Mouse (Mus musculus) forebrain, embryonic 14.5 days (tissue): Measurements from ENCODE around the gene Wwp2. TPM values are rescaled to one million over a fixed set of nuclear protein-coding genes. Genes with fewer than 3 reads are reported as not detected.
"Not testable (repeated sequence)": the region's sequence is repeated elsewhere in the genome, so short reads cannot be mapped to it uniquely, and the experiment has no call there.

Source experiments
- ATAC-seq: fragments of 200-750 bp; cut with Nextera tagmentation; 2 replicates; pipeline ENCODE4 v1.8.0; 2017; ENCODE audit warnings: mild to moderate bottlenecking, moderate library complexity
- DNase-seq: peaks from one replicate; pipeline ENCODE4 v3.0.0-alpha.2; 2015; ENCODE audit warnings: low spot score
- H3K27ac ChIP-seq: fragments of 300-500 bp; sonication (generic); 2 replicates; pipeline ENCODE4 v1.5.1; 2014; ENCODE audit warnings: low read depth, mild to moderate bottlenecking, control low read depth, low read length, moderate library complexity
- H3K27me3 ChIP-seq: fragments of 300-500 bp; sonication (generic); replicated peaks from 2 replicates; pipeline ENCODE4 v1.6.1; 2014; ENCODE audit warnings: low read length, control low read depth, mixed read lengths; ENCODE audit not compliant: control insufficient read depth, insufficient read depth
- H3K36me3 ChIP-seq: fragments of 300-500 bp; sonication (generic); 2 replicates; pipeline ENCODE4 v1.6.1; 2014; ENCODE audit warnings: low read length, control low read depth; ENCODE audit not compliant: control insufficient read depth, insufficient read depth
- H3K4me1 ChIP-seq: fragments of 300-500 bp; sonication (generic); 2 replicates; pipeline ENCODE4 v1.6.1; 2014; ENCODE audit warnings: antibody characterized with exemption, low read length, control low read depth; ENCODE audit not compliant: control insufficient read depth, insufficient read depth
- H3K4me2 ChIP-seq: fragments of 300-500 bp; sonication (generic); 2 replicates; pipeline ENCODE4 v1.6.1; 2014; ENCODE audit warnings: mild to moderate bottlenecking, control low read depth, low read length
- H3K4me3 ChIP-seq: fragments of 300-500 bp; sonication (generic); 2 replicates; pipeline ENCODE4 v1.5.1; 2014; ENCODE audit warnings: low read depth, low read length, control low read depth
- H3K9ac ChIP-seq: fragments of 300-500 bp; sonication (generic); 2 replicates; pipeline ENCODE4 v1.6.1; 2014; ENCODE audit warnings: mild to moderate bottlenecking, low read length, control low read depth, moderate library complexity
- H3K9me3 ChIP-seq: fragments of 300-500 bp; sonication (generic); replicated peaks from 2 replicates; pipeline ENCODE4 v1.6.1; 2016; ENCODE audit warnings: low read length, control low read depth, mixed read lengths; ENCODE audit not compliant: control insufficient read depth
- WGBS: fragments of 180-500 bp; shearing (Covaris S2); extraction: QIAGEN DNeasy Blood & Tissue Kit; methylation state at CpG from one replicate; pipeline ENCODE4 v1.1.7; 2014; 5-methylcytosine and 5-hydroxymethylcytosine counted together
- polyA plus RNA-seq: library from polyadenylated mRNA; unstranded; fragments of >200 nt; fragmentation: Nextera tagmentation; extraction: Ambion mirVana; gene quantifications from 2 replicates; pipeline ENCODE4 v1.2.1, GENCODE M21; 2014

Wwp2 gene
- polyA plus RNA-seq, 1 experiment from 2014 or later, result 40.4 TPM

GRCm38 (mm10) chr8:107475613-107476012, 39.4 kb downstream of the Wwp2 start:
- no peaks in the 10 kb centered on the region for H3K4me1 ChIP-seq
- H3K4me2 ChIP-seq, result no peak overlapping the region
- H3K36me3 ChIP-seq, result peaks cover 2% of the 10 kb centered on the region; the same call in 1 of the 2 replicates
- ATAC-seq (no peak), DNase-seq (no peak)
- H3K4me3 ChIP-seq, result no peak overlapping the region
- no peak overlapping the region for H3K9ac ChIP-seq
- no peaks in the 10 kb centered on the region for H3K27me3 ChIP-seq
- no peaks in the 10 kb centered on the region for H3K9me3 ChIP-seq
- no peak overlapping the region for H3K27ac ChIP-seq
- WGBS, result 84% methylated on average over 3 of the region's 3 CpGs

- DNase-seq, H3K4me2 ChIP-seq, H3K9me3 ChIP-seq, H3K4me1 ChIP-seq, H3K9ac ChIP-seq, H3K27me3 ChIP-seq, ATAC-seq, H3K4me3 ChIP-seq, H3K27ac ChIP-seq, H3K36me3 ChIP-seq: not testable (repeated sequence)
- WGBS, result 89% methylated on average over 7 of the region's 7 CpGs
Observed at GRCm38 (mm10) chr8:107476786-107477185, 40.6 kb downstream of the Wwp2 start.

GRCm38 (mm10) chr8:107478728-107479127, 42.6 kb downstream of the Wwp2 start:
- Histone ChIP-seq H3K4me3 (no peak overlapping the region), H3K9ac (no peak overlapping the region), H3K27ac (no peak overlapping the region), H3K9me3 (no peaks in the 10 kb centered on the region), H3K4me2 (no peak overlapping the region), H3K4me1 (no peaks in the 10 kb centered on the region), H3K36me3 (0 out of 2 replicates have a peak, but pooled peaks cover 6% of the 10 kb centered on the region), H3K27me3 (no peaks in the 10 kb centered on the region)
- ATAC-seq (no peak), DNase-seq (no peak)
- WGBS, result 64% methylated on average over 6 of the region's 6 CpGs

- ATAC-seq, result no peak
- Histone ChIP-seq H3K27me3 (no peaks in the 10 kb centered on the region), H3K27ac (no peak overlapping the region), H3K4me1 (no peaks in the 10 kb centered on the region), H3K4me3 (no peak overlapping the region), H3K9me3 (no peaks in the 10 kb centered on the region), H3K36me3 (peaks cover 12% of the 10 kb centered on the region; the same call in 1 of the 2 replicates), H3K4me2 (no peak overlapping the region), H3K9ac (no peak overlapping the region)
- 93% methylated on average over 4 of the region's 4 CpGs for WGBS
- DNase-seq, result no peak
Observed at GRCm38 (mm10) chr8:107480436-107480835, 44.3 kb downstream of the Wwp2 start.

- no peaks in the 10 kb centered on the region for H3K9me3 ChIP-seq
- no peak overlapping the region for H3K4me3 ChIP-seq
- no peak overlapping the region for H3K27ac ChIP-seq
- DNase-seq (peak; percentile 68), ATAC-seq (peak; percentile 77)
- no peak overlapping the region for H3K9ac ChIP-seq
- H3K36me3 ChIP-seq, result peaks cover 17% of the 10 kb centered on the region; the same call in 1 of the 2 replicates
- 64% methylated on average over 8 of the region's 8 CpGs for WGBS
- H3K27me3 ChIP-seq, result no peaks in the 10 kb centered on the region
- H3K4me1 ChIP-seq, result no peaks in the 10 kb centered on the region
- H3K4me2 ChIP-seq, result no peak overlapping the region
Observed at GRCm38 (mm10) chr8:107483250-107483649, 47.1 kb downstream of the Wwp2 start.

- H3K27me3 ChIP-seq, result no peaks in the 10 kb centered on the region
- H3K9me3 ChIP-seq, result no peaks in the 10 kb centered on the region
- no peak overlapping the region for H3K4me3 ChIP-seq
- H3K36me3 ChIP-seq, result peaks cover 17% of the 10 kb centered on the region; the same call in 1 of the 2 replicates
- ATAC-seq (no peak), DNase-seq (no peak)
- no peak overlapping the region for H3K4me2 ChIP-seq
- no peak overlapping the region for H3K9ac ChIP-seq
- no peaks in the 10 kb centered on the region for H3K4me1 ChIP-seq
- no peak overlapping the region for H3K27ac ChIP-seq
Observed at GRCm38 (mm10) chr8:107484956-107485355, 48.8 kb downstream of the Wwp2 start.

- Histone ChIP-seq H3K4me1 (no peaks in the 10 kb centered on the region), H3K36me3 (peaks cover 13% of the 10 kb centered on the region; the same call in 1 of the 2 replicates), H3K9ac (no peak overlapping the region), H3K4me3 (no peak overlapping the region), H3K9me3 (no peaks in the 10 kb centered on the region), H3K27ac (no peak overlapping the region), H3K27me3 (no peaks in the 10 kb centered on the region), H3K4me2 (no peak overlapping the region)
- DNase-seq (no peak), ATAC-seq (no peak)
- WGBS, result 88% methylated on average over 4 of the region's 4 CpGs
Observed at GRCm38 (mm10) chr8:107488551-107488950, 52.4 kb downstream of the Wwp2 start.

GRCm38 (mm10) chr8:107489086-107489485, 52.9 kb downstream of the Wwp2 start:
- DNase-seq, result no peak
- no peak overlapping the region for H3K9ac ChIP-seq
- H3K4me3 ChIP-seq, result no peak overlapping the region
- H3K36me3 ChIP-seq, result peaks cover 8% of the 10 kb centered on the region; the same call in 1 of the 2 replicates
- H3K27me3 ChIP-seq, result no peaks in the 10 kb centered on the region
- no peak overlapping the region for H3K4me2 ChIP-seq
- no peaks in the 10 kb centered on the region for H3K9me3 ChIP-seq
- no peaks in the 10 kb centered on the region for H3K4me1 ChIP-seq
- no peak overlapping the region for H3K27ac ChIP-seq
- 95% methylated on average over 4 of the region's 4 CpGs for WGBS
- no peak for ATAC-seq

GRCm38 (mm10) chr8:107489921-107490320, 53.8 kb downstream of the Wwp2 start:
- peaks cover 8% of the 10 kb centered on the region; the same call in 1 of the 2 replicates for H3K36me3 ChIP-seq

More at GRCm38 (mm10) chr8:107489921-107490320, 53.8 kb downstream of the Wwp2 start:
- no peak for DNase-seq
- H3K9me3 ChIP-seq, result no peaks in the 10 kb centered on the region
- ATAC-seq, result no peak
- no peak overlapping the region for H3K27ac ChIP-seq
- H3K27me3 ChIP-seq, result no peaks in the 10 kb centered on the region
- no peak overlapping the region for H3K4me3 ChIP-seq
- WGBS, result 64% methylated on average over 5 of the region's 5 CpGs
- H3K4me1 ChIP-seq, result no peaks in the 10 kb centered on the region
- H3K4me2 ChIP-seq, result no peak overlapping the region
- no peak overlapping the region for H3K9ac ChIP-seq
